Mouse (Mus musculus): ENCODE measurements around the gene Flt3l. TPM values are rescaled to one million over a fixed set of nuclear protein-coding genes. Genes with fewer than 3 reads are reported as not detected.
A peak's percentile ranks its signal among the peaks of the same experiment; 100 is the strongest.
"Not testable (repeated sequence)": the region's sequence is repeated elsewhere in the genome, so short reads cannot be mapped to it uniquely, and the experiment has no call there.

Flt3l gene
- total RNA-seq (2021): 10 to 100 TPM; 18.8 to 23.1 TPM
- long read RNA-seq, experiment 1, partial matches to known transcripts: 2 of 5 reads
- long read RNA-seq, experiment 1, other reads (novel, unspliced or antisense): 3 of 5 reads
- long read RNA-seq, experiment 2, partial matches to known transcripts: 2 of 8 reads
- long read RNA-seq, experiment 2, other reads (novel, unspliced or antisense): 5 of 8 reads

GRCm38 (mm10) chr7:45135993-45136567, at the start of gene Flt3l, which contains the start of gene Gm45713:
Gene Flt3l, minus strand, starts transcription at chr7:45136432.
Gene Gm45713, minus strand, starts transcription at chr7:45136231.
- peak; percentile 81 to 86 for DNase-seq (ENCODE audit: low spot score in 2 of 2)

- no peak for DNase-seq (ENCODE audit: low spot score in 2 of 2)
These were observed 49.7 kb upstream of the Flt3l start for GRCm38 (mm10) chr7:45185921-45186320.

- no peak for DNase-seq (ENCODE audit: low spot score in 2 of 2)
These were observed 47.4 kb upstream of the Flt3l start for GRCm38 (mm10) chr7:45183672-45184071.

- DNase-seq (ENCODE audit: low spot score in 2 of 2): no peak
These were observed 46.4 kb upstream of the Flt3l start for GRCm38 (mm10) chr7:45182606-45183005.

- DNase-seq (ENCODE audit: low spot score in 2 of 2): peak; percentile 64 to 69
These were observed 46.0 kb upstream of the Flt3l start for GRCm38 (mm10) chr7:45182199-45182601.

- DNase-seq (ENCODE audit: low spot score in 2 of 2): no peak
These were observed 45.3 kb upstream of the Flt3l start for GRCm38 (mm10) chr7:45181540-45181939.

- DNase-seq (ENCODE audit: low spot score in 2 of 2): no peak
These were observed 44.8 kb upstream of the Flt3l start, which contains the start of gene Pth2 for GRCm38 (mm10) chr7:45180896-45181477. Gene Pth2, plus strand, starts transcription at chr7:45180995.

GRCm38 (mm10) chr7:45179469-45179868, 43.2 kb upstream of the Flt3l start, which contains the start of gene Gfy:
Gene Gfy, minus strand, starts transcription at chr7:45179569.
- no peak for DNase-seq (ENCODE audit: low spot score in 2 of 2)

- no peak for DNase-seq (ENCODE audit: low spot score in 2 of 2)
These were observed 42.3 kb upstream of the Flt3l start for GRCm38 (mm10) chr7:45178550-45178949.

- DNase-seq (ENCODE audit: low spot score in 2 of 2): no peak
These were observed 40.1 kb upstream of the Flt3l start for GRCm38 (mm10) chr7:45176356-45176755.

GRCm38 (mm10) chr7:45175929-45176328, 39.7 kb upstream of the Flt3l start:
- no peak for DNase-seq (ENCODE audit: low spot score in 2 of 2)

GRCm38 (mm10) chr7:45175398-45175797, 39.2 kb upstream of the Flt3l start:
- DNase-seq (ENCODE audit: low spot score in 2 of 2): no peak

- no peak for DNase-seq (ENCODE audit: low spot score in 2 of 2)
These were observed 38.5 kb upstream of the Flt3l start for GRCm38 (mm10) chr7:45174567-45175280.

- not testable (repeated sequence) for DNase-seq (ENCODE audit: low spot score in 2 of 2)
These were observed 37.5 kb upstream of the Flt3l start for GRCm38 (mm10) chr7:45173772-45174171.

GRCm38 (mm10) chr7:45172974-45173373, 36.7 kb upstream of the Flt3l start:
- no peak for DNase-seq (ENCODE audit: low spot score in 2 of 2)

- DNase-seq (ENCODE audit: low spot score in 2 of 2): no peak
These were observed 33.3 kb upstream of the Flt3l start for GRCm38 (mm10) chr7:45169495-45169894.

GRCm38 (mm10) chr7:45168656-45169055, 32.4 kb upstream of the Flt3l start:
- no peak for DNase-seq (ENCODE audit: low spot score in 2 of 2)

GRCm38 (mm10) chr7:45167761-45168445, 31.7 kb upstream of the Flt3l start:
- no peak for DNase-seq (ENCODE audit: low spot score in 2 of 2)

GRCm38 (mm10) chr7:45166950-45167401, 30.7 kb upstream of the Flt3l start:
- DNase-seq (ENCODE audit: low spot score in 2 of 2): no peak

GRCm38 (mm10) chr7:45165701-45166100, 29.5 kb upstream of the Flt3l start:
- DNase-seq (ENCODE audit: low spot score in 2 of 2): no peak

- no peak for DNase-seq (ENCODE audit: low spot score in 2 of 2)
These were observed 28.6 kb upstream of the Flt3l start for GRCm38 (mm10) chr7:45164833-45165232.

Measured in adrenal gland, postnatal 4 days (tissue).